Mouse (Mus musculus) thymus, adult 2 months (tissue): ENCODE data around the gene Brsk2. TPM values are rescaled to one million over a fixed set of nuclear protein-coding genes. Genes with fewer than 3 reads are reported as not detected.

ENCODE experiments used
- DNase-seq: peaks from one replicate; pipeline ENCODE4 v3.0.0; 2021
- H3K27ac ChIP-seq: fragments of 200-500 bp; 2 replicates; pipeline ENCODE4 v1.5.1; 2012; ENCODE audit warnings: low read length, control low read depth; ENCODE audit not compliant: control insufficient read depth, insufficient read depth
- H3K27me3 ChIP-seq: fragments of 200-500 bp; 2 replicates; pipeline ENCODE4 v1.6.1; 2012; ENCODE audit warnings: mild to moderate bottlenecking, low read length, moderate library complexity, mixed read lengths; ENCODE audit not compliant: control insufficient read depth, insufficient read depth
- H3K36me3 ChIP-seq: fragments of 200-500 bp; 2 replicates; pipeline ENCODE4 v1.6.1; 2012; ENCODE audit warnings: mild to moderate bottlenecking, low read length, moderate library complexity; ENCODE audit not compliant: control insufficient read depth, insufficient read depth
- H3K4me1 ChIP-seq: fragments of 200-500 bp; replicated peaks from 2 replicates; pipeline ENCODE4 v1.6.1; 2012; ENCODE audit warnings: low read length; ENCODE audit not compliant: control insufficient read depth, insufficient read depth
- H3K4me3 ChIP-seq: fragments of 200-500 bp; 2 replicates; pipeline ENCODE4 v1.5.1; 2012; ENCODE audit warnings: mild to moderate bottlenecking, low read length, control low read depth, moderate library complexity; ENCODE audit not compliant: control insufficient read depth, insufficient read depth
- CTCF ChIP-seq: fragments of 200-500 bp; IDR thresholded peaks from 2 replicates; pipeline ENCODE4 v1.5.1; 2012; ENCODE audit warnings: mild to moderate bottlenecking, control low read depth, low read length, moderate library complexity, borderline replicate concordance; ENCODE audit not compliant: control insufficient read depth, poor library complexity, insufficient read depth; ENCODE audit errors: extremely low read depth
- POLR2A ChIP-seq: fragments of 200-500 bp; IDR thresholded peaks from 2 replicates; pipeline ENCODE4 v1.6.1; 2012; ENCODE audit warnings: mild to moderate bottlenecking, low read length, control low read depth, moderate library complexity; ENCODE audit not compliant: control insufficient read depth, poor library complexity, insufficient read depth; ENCODE audit errors: extremely low read depth
- WGBS: fragments of 180-500 bp; shearing (Covaris S2); methylation state at CpG from one replicate; pipeline ENCODE4 v1.1.7; 2018; 5-methylcytosine and 5-hydroxymethylcytosine counted together
- polyA plus RNA-seq: library from polyadenylated mRNA; depleted of rRNA; stranded (reverse); fragments of >200 nt; gene quantifications from 2 replicates; pipeline ENCODE4 v1.2.3, GENCODE M21; 2012

The Brsk2 gene
- polyA plus RNA-seq, 1 experiment, result 0.27 TPM

DNA sequence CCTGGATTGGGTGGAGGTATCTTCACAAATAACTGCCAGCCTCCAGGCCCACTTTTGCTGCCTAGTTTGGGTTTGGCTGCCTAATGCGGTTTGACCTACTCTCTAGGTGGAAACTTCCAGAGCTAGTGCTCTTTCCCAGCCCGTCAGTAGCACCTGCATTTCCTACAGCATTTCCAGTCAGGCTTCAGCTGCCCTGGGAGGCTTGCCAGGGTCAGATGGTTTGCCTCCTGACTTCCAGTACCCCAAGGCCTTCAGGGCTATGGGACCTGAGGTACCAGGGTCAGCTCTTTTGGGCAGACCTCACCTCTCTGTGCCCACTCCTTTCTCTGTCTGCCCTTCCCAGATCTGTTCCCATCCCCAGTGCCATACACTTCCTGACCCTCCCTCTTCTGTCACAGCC lies 11.4 kb downstream of the Brsk2 start:
- TF ChIP-seq CTCF (no peak), POLR2A (no peak)
- no peaks in the 10 kb centered on the region for H3K4me1 ChIP-seq
- no peaks in the 10 kb centered on the region for H3K27me3 ChIP-seq
- no peaks in the 10 kb centered on the region for H3K36me3 ChIP-seq
- H3K27ac ChIP-seq, result no peak overlapping the region
- H3K4me3 ChIP-seq, result no peak overlapping the region
- 89% methylated on average over 2 of the region's 2 CpGs for WGBS
- DNase-seq, result no peak

DNA sequence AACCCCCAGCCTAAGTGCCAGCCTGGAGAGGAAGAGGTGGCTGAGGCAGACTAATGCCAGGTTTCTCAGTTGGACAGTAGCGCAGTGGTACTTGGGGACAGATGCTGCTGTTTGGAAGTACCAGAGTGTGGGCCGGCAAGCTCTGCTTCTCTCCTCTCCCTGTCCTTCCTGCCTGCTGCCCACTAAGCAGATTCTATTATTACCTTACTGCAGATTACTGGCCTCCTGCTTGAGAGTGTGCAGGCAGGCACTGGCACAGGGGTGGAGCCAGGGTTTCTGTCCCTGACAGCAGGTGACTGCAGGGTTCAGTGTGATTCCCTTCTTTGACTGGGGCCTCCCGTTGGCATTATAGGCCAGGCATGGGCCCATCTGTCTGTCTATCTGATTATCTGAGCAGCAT lies 11.9 kb downstream of the Brsk2 start:
- TF ChIP-seq POLR2A, result no peak
- no peak for TF ChIP-seq CTCF
- 82% methylated on average over 3 of the region's 3 CpGs for WGBS
- H3K27me3 ChIP-seq, result no peaks in the 10 kb centered on the region
- H3K4me1 ChIP-seq, result no peaks in the 10 kb centered on the region
- H3K27ac ChIP-seq, result no peak overlapping the region
- H3K36me3 ChIP-seq, result no peaks in the 10 kb centered on the region
- no peak for DNase-seq
- H3K4me3 ChIP-seq, result no peak overlapping the region

DNA sequence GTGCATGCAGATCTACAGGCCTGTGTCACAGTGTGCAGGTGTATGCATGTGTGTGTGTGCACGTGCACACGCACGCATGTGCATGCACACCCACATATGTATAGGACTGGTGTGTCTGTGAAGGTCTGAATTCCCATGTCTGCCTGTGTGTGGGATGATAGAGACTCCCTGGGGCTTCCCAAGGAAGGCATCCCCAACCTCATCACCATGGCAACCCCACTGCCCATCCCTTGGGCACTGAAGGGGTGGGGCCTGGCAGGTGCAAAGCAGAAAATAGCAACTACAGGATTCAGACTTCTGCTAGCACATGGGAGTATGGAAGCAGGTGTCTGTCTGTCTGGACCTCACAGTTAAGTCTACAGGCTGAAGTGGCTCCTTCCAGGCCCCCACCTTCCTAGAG lies 13.0 kb downstream of the Brsk2 start:
- 99% methylated on average over 3 of the region's 3 CpGs for WGBS
- no peaks in the 10 kb centered on the region for H3K27me3 ChIP-seq
- H3K4me1 ChIP-seq, result no peaks in the 10 kb centered on the region
- H3K27ac ChIP-seq, result no peak overlapping the region
- TF ChIP-seq CTCF (no peak), POLR2A (no peak)
- no peak overlapping the region for H3K4me3 ChIP-seq
- no peaks in the 10 kb centered on the region for H3K36me3 ChIP-seq
- DNase-seq, result no peak

DNA sequence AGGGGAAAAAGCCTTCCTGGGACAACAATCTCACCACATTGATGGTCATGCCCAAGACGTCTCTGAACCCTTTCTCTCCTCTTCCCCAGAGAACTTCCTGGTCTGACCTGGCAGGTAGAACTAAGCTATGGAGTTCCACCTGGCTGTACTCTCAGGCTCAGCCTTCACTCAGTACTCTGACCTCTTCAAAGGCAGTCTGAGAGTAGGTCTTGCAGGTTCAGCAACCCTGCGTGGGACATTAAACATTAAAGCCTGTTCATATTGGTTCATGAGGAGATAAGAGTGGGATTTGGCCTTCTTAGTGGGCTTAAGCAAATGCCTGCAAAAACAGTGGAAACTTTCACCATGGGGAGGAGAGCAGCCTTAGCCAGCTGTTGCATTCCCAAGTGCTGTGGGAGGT lies 16.7 kb downstream of the Brsk2 start:
- TF ChIP-seq POLR2A (no peak), CTCF (no peak)
- Histone ChIP-seq H3K4me3 (no peak overlapping the region), H3K36me3 (no peaks in the 10 kb centered on the region), H3K27ac (no peak overlapping the region), H3K4me1 (peaks cover 7% of the 10 kb centered on the region), H3K27me3 (no peaks in the 10 kb centered on the region)
- DNase-seq, result no peak
- 77% methylated on average over 2 of the region's 2 CpGs for WGBS

DNA sequence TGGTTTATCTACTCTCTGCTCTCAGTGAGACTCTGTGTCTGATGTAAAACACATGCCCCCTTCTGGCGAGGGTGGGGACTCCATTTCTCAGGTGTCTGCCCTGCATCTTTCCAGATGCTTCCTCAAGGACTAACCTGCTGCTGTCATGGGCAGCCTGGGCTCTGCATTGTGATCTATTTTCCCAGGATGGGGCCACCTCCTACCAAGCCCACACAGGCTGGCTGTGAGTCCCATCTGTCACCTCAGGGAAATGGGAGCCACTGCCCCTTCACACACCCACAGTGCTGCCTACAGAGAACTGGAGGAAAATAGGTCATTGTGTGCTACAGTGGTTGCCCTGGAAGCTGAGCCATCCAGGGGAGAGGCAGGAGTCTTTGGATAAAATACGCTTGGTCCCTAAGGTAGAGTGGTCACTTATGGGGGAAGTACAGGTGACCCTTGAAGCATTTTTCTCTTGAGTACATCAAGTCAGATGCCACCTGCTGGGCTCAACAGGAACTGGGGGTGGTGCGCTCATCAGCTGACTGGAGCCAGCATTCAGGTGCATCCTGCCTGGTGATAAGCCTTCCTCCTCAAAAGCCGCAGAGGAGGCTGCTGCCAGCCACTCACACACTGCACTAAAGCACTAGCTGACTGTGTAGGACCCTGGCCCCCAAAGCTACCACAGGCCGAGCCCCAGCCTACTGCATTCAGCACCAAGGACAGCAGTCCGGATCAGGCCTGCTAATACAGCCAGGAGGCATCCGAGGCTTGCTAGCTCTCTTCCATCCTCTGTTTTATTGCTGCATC lies 23.5 kb downstream of the Brsk2 start:
- TF ChIP-seq CTCF (peak; percentile 3; the same call in 1 of the 2 replicates), POLR2A (no peak)
- Histone ChIP-seq H3K4me1 (peaks cover 7% of the 10 kb centered on the region), H3K36me3 (no peaks in the 10 kb centered on the region), H3K27ac (no peak overlapping the region), H3K27me3 (no peaks in the 10 kb centered on the region), H3K4me3 (no peak overlapping the region)
- peak; percentile 47 for DNase-seq
- WGBS, result 15% methylated on average over 7 of the region's 7 CpGs

DNA sequence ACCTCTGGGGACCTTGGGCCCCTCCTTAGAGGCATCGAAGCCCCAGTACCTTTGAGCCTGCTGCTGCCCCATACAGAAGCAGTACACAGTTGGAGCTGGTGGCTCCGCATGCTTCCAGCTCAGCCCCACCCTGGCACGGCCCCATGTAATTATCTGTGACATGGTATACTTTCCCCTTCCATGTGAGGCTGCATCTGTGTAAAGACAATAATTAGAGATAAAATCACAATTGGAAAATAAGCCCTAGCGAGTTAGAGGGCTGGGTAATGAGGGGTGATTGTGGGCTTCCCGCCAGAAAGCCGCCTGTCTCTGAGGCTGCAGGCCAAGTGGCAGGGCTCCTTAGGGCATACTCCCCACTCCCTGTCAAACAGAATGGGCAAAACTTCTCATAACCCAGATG lies 28.5 kb downstream of the Brsk2 start:
- no peak for DNase-seq
- H3K36me3 ChIP-seq, result no peaks in the 10 kb centered on the region
- 81% methylated on average over 6 of the region's 6 CpGs for WGBS
- no peak overlapping the region for H3K27ac ChIP-seq
- TF ChIP-seq POLR2A (no peak), CTCF (no peak)
- H3K4me1 ChIP-seq, result no peaks in the 10 kb centered on the region
- no peaks in the 10 kb centered on the region for H3K27me3 ChIP-seq
- no peak overlapping the region for H3K4me3 ChIP-seq

DNA sequence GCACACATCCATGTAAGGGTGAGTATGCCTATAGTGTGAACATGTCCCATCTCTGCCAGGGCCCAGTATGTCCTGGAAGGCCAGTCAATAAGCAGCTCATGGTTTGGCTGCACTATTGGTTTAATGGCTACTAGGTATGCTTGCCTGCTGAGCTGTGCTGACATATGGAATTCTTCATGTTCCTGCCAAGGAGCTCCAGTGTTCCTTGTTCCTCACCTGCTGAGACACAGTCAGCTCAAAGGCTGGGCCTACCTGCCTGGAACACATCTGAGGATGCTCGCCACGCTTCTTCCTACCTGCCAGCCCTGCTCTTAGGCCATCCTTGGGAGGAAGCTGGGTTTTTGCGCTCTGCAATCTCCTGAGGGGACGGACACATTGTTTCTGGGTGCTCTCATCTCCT lies 29.7 kb downstream of the Brsk2 start:
- H3K36me3 ChIP-seq, result no peaks in the 10 kb centered on the region
- TF ChIP-seq CTCF (no peak), POLR2A (no peak)
- 97% methylated on average over 4 of the region's 4 CpGs for WGBS
- no peak overlapping the region for H3K27ac ChIP-seq
- DNase-seq, result no peak
- no peaks in the 10 kb centered on the region for H3K4me1 ChIP-seq
- H3K4me3 ChIP-seq, result no peak overlapping the region
- H3K27me3 ChIP-seq, result no peaks in the 10 kb centered on the region
